Mouse (Mus musculus): ENCODE measurements around the gene Ulk1. TPM values are rescaled to one million over a fixed set of nuclear protein-coding genes. Genes with fewer than 3 reads are reported as not detected.
A peak's percentile ranks its signal among the peaks of the same experiment; 100 is the strongest.
"Not testable (repeated sequence)": the region's sequence is repeated elsewhere in the genome, so short reads cannot be mapped to it uniquely, and the experiment has no call there.

The Ulk1 gene
- polyA plus RNA-seq (2017; shearing (Covaris generic)): 10 to 100 TPM in 1 of 3 experiments, 1 to 10 TPM in 2; 8.0 to 12.9 (median 9.3) TPM

- peak; percentile 88 for ATAC-seq
These were observed at the start of gene Ulk1 for GRCm38 (mm10) chr5:110809667-110810325. Gene Ulk1, minus strand, starts transcription at chr5:110810097.

DNA sequence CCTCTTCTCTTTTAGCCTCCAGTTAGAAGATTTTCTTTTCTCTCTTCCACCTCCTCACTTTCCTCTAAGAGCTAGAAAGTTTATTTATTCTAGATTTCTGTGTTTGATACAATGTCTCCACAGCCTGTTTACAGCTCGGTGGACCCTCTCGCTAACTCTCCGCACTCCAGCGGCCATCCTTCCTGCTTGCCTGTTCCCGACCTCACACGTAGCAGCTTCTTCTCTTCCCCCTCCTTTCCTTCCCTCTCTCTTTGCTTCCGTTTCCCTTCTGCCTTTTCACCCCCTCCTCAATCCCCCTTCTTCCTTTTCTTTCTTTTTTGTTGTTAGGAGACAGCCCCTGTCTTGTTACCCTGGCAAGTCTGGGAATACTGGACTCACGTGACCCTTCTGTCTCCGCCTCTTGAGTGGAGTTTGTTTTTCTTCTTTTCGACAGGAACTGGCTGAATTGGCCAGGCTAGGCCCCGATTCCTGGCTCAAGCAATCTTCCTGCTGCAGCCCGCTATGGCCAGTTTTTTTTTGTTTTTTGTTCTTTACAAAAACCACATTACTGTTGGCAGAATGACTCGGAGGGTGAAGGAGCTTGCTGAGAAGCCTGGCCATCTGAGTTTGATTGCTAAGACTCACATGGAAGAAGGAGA lies 49.2 kb upstream of the Ulk1 start:
- ATAC-seq: no peak

GRCm38 (mm10) chr5:110857091-110857490 lies 47.2 kb upstream of the Ulk1 start:
- ATAC-seq: no peak

- ATAC-seq: no peak
These were observed 43.1 kb upstream of the Ulk1 start for GRCm38 (mm10) chr5:110852990-110853389.

DNA sequence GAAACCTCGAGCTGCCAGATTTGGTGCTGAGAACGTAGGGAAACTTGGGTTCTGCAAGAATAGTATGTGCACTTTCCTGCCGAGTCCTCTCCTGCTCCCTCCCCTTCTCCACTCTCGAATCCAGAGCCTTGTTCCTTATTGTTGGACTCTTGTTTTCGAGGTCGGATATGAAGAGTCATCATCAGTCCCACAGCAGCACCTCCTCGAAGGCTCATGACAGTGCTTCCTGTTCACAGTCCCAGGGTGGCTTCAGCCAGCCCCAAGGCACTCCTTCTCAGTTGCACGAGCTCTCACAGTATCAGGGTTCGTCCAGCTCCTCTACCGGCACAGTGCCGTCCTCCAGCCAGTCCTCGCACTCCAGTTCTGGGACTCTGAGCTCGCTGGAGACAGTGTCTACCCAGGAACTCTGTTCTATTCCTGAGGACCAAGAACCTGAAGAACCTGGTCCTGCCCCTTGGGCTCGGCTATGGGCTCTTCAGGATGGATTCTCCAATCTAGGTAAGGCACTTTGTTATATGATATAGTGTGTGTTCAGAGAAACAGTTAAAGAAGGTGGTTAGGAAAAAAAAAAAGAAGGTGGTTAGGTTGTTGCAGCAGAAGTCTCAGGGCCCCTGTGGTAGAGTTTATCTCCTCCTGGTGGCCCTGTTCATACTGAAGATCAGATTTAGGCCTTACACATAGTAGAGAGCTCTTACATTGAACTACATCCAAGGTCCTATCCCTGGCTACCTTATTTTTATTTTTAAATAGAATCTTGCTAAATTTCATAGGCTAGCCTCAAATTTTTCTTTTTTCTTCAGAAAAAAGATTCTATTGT lies 31.4 kb upstream of the Ulk1 start:
- ATAC-seq: no peak

- peak; percentile 15 for ATAC-seq
These were observed 30.6 kb upstream of the Ulk1 start for GRCm38 (mm10) chr5:110840465-110840864.

GRCm38 (mm10) chr5:110839678-110840365 lies 29.9 kb upstream of the Ulk1 start, which contains the start of the genes Hscb and Chek2:
Gene Hscb, minus strand, starts transcription at chr5:110839777.
Gene Chek2, plus strand, starts transcription at chr5:110839979.
- ATAC-seq: peak; percentile 98

DNA sequence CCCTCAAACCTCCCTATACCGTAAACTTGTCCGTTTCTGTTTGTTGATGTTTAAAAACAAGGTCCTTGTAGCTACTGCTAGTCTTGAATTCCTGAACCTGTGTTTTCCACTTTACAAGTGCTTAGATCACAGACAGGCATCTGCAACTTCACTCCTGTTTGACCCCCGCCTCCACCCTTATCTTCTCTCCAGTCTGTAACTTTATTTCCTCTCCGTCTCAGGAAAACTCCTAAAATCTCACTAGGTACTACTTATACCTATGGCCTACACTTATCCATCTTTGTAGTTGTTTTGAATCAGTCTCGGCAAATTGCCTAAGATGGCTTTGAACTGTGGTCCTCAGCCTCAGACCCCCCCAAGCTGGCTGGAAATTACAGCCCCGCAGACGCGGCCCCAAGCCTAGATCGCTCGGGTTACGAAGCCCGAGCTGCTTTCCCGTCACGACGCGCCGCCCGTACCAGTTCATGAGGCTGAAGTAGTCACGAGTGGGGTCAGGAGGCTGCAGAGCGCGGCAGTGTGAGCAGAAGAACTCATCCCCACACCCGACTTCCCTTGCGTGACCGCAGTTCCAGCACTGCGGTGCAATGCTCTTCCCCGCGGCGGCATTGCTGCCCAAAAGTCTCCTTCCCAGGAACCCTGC lies 29.3 kb upstream of the Ulk1 start:
- ATAC-seq: peak; percentile 60

GRCm38 (mm10) chr5:110838016-110838415 lies 28.1 kb upstream of the Ulk1 start:
- ATAC-seq: not testable (repeated sequence)

GRCm38 (mm10) chr5:110835959-110836358 lies 26.1 kb upstream of the Ulk1 start:
- no peak for ATAC-seq

DNA sequence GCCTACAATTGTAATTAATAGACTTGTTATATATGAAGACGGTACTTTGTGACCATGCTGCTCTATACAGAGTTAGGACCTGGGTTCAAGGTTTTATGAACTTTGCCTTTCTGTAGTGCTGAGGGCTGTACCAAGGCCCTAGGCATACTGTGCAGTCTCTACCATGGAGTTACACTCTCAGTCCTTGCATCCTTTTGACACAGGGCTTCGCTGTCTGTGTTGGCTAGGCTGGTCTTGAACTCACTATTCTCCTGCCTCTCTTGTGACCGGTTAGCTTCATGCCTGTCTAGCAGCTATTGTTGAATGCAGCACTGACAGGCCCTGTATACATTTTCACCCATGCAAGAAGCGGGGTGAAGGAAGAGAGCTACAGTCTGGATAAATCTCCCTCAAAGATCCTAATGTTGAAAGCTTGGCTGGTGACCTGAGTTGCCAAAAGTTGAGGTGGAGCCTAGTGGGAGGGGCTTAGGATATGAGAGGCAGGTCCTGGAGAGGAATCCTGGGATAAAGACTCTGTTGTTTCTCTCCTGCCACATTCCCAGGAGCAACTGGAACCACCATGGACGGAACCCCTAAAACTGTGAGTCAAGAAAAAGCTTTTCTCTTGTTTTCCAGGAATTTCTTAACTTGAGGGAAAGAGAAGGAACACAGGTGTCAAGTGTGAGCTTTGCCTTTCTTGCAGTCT lies 21.3 kb upstream of the Ulk1 start:
- no peak for ATAC-seq

DNA sequence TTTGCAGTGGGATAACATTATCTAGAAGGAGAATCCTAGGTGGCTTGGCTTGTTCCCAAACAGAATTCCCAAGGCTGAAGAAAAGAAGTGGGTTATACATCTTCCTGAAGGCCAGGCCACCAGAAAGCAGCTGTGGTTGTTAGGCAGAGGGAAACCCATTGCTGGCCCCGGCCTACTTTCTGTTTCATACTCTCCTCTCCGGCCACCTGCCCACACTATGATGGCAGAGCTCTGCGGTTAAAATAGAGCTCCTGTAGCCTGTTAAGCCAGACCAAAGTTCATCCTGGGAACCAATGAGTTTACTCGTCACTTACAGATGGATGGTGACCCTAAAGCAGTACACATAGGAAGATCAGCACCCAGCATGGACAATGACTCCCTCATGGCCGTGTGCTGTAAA lies 17.7 kb upstream of the Ulk1 start:
- ATAC-seq: no peak

DNA sequence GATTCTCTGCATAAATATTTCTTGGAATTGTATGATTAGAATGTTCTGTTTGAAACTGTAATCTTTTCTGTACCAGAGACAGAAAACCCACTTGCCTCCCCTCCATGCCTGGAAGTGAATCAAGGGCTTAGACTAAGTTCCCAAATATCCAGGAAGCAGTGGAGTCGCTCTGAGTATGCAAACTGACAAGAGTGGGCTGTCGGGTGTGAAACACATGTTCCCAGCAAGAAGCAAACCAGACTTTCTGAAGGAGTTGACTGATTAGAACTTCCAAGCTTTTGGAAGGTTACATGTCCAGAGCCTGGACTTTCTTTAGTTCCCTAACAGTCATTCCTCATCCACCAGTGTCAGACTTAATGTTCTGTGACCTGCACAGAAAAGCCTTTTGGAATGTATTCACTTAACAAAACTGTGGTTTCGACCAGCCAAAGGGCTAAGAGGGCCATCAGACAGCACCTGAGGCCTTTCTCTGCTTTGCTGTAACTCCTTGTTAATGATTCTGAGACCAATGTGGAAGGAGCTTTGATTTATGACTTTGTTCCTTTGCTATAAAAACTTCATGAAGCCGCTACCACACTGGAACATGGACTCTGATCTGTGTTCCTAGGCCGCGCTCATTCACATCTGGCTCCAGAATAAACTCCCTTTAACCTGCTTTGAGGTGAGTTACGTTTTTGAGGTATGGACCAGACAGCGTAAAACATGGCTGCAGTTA lies 17.0 kb upstream of the Ulk1 start:
- ATAC-seq: no peak

GRCm38 (mm10) chr5:110824421-110824820 lies 14.5 kb upstream of the Ulk1 start:
- no peak for ATAC-seq

DNA sequence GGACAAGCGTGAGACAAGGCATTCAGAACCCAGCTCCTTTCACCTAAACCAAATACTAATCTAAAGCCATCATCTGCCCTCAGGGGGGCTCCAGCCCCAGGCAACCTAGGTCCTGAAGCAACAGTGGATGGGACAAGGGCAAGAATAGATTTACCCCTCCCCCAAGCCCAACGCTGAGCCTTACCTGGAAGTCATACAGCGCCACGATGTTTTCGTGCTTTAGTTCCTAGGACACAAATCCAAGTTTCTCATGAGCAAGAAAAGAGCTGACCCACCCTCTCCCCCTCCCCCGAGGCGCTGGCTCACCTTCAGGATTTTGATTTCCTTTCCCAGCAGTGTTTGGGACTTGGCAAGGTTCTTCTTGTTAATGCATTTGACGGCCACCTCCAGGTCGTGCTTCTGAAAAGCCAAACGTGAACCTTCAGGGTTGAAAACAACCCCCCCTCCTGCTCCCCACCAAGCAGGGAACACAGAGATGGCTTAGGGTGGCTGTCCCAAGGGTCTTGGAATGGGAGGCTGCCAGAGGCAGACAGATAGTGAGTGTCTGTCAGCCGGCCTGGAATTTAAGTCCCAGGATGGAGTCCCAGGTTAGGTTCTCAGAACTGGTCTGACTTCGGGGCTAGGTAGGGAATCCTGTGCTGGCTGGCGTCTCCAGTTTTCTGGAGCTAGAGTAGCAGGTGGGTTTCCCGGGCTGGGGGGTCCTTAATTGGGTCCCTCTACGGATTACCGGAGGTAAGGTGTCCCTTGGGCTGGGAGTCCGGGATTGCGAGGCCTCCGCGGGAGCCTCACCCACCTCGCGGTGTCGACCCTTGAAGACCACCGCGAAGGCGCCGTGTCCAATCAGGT lies 853 bp downstream of the Ulk1 start:
- ATAC-seq: no peak

DNA sequence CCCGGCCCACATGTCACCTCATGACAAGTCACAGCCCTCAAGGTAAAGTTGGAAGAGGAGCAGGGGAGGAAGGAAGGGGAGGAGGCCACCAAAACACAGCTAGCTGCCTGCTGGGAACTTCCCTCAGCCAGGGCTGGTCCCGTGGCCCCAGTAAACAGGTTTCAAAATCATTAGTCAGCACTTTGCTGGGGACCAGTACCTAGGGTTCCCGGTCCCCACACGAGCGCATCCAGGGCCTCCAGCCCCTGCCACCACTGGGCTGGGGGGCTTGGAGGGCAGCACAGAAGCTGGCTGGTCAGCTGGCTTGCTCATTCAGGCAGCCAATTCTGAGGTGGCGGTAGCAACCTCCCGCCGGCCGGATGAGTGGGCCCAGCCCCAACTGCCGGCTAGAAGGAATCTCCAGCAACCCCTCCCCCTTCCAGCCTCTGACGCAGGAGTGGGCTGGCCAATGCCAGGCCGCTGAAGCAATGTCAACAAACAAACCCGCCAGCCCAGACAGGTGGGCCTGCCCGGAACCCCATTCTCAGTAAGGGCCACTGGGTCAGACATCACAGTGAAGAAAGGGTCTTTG lies 1.8 kb downstream of the Ulk1 start:
- peak; percentile 49 for ATAC-seq

DNA sequence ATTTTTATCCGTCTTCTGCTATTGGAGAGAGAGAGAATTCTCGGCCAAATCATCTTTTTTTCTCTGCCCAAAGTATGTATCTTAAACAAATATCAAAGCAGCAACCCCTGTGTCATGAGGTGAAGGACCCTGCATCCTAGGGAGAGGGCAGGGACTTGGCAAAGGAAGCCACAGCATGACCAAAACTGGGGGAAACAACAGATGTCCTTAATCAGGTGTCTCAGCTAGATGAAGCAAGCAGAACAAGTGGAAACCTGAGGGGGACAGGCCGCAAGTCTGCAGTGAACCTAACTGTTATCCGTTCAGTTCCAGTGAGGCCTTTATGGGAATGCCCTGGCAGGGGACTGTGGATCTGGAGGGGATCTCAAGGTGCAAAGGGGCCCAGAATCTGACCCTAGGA lies 2.4 kb downstream of the Ulk1 start:
- no peak for ATAC-seq

DNA sequence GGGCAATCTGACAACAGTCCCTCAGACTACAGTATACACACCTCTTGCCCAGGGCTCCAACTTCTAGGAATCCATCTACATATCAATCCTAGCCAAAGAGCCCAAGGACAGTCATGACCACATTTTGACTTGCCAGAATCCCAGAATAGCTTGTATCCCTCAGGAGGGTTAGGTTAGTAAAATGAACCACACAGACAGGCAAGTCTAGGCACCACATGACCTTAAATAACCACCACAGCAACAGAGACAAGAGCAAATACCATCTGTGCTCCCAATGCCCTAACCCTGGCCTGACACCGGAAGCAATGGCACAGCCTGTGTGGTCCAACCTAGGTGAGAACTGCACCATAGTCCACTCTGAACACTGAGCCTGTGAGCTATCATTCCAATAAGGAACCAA lies 3.2 kb downstream of the Ulk1 start:
- ATAC-seq: no peak

DNA sequence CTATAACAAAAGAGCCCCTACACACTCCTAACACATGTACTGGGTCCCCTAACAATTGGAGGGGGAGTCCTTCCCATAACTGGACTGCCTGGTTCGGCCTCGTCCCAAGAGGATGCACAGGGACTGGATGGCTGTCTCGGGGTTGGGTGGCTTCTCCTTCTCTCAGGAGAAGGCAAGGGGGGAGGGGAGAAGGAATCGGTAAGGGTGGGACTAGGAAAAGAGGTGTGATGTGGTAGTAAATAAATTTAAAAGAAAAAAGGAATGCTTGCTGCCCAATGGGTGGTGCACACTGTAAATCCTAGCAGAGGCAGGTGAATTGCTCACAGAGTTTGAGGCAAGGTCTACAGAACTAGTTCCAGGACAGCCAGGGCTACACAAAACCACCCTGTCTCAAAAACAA lies 3.7 kb downstream of the Ulk1 start:
- ATAC-seq: no peak

Data from inflammation-experienced regulatory T-cells, adult 6 months (primary cell).